Mouse (Mus musculus) CH12.LX (cell line): ENCODE data around the gene Mknk2. TPM values are rescaled to one million over a fixed set of nuclear protein-coding genes. Genes with fewer than 3 reads are reported as not detected.

Experiments
- DNase-seq: peaks from one replicate; pipeline ENCODE4 v3.0.0-alpha.2; 2013; ENCODE audit errors: extremely low read depth
- H3K27ac ChIP-seq: 2 replicates; pipeline ENCODE4 v1.5.1; 2012; ENCODE audit warnings: low read depth, mild to moderate bottlenecking, control low read depth, moderate library complexity; ENCODE audit not compliant: insufficient read depth
- H3K27me3 ChIP-seq: replicated peaks from 2 replicates; pipeline ENCODE3; 2012; ENCODE audit warnings: inconsistent platforms
- H3K36me3 ChIP-seq, 2 experiments: replicated peaks in 1 of 2; 2 replicates each; pipeline versions ENCODE3 to v1.6.1; 2012; ENCODE audit warnings: inconsistent platforms in 1 of 2, low read length in 1 of 2, mild to moderate bottlenecking in 1 of 2, mixed read lengths in 1 of 2, moderate library complexity in 1 of 2; ENCODE audit not compliant: control insufficient read depth in 1 of 2, insufficient read depth in 1 of 2
- H3K4me1 ChIP-seq, 2 experiments: 2 replicates each; pipeline ENCODE4 v1.6.1; 2012; ENCODE audit warnings: inconsistent platforms in 1 of 2, moderate library complexity in 1 of 2; ENCODE audit not compliant: insufficient read depth in 2 of 2, control insufficient read depth in 1 of 2
- H3K4me2 ChIP-seq: 2 replicates; pipeline ENCODE4 v1.6.1; 2012; ENCODE audit warnings: low read depth, mild to moderate bottlenecking, control low read depth; ENCODE audit not compliant: poor library complexity, insufficient read depth, severe bottlenecking
- H3K4me3 ChIP-seq, 3 experiments: fragments of 150-350 bp in 1 of 3; sonication (generic) in 1 of 3; replicated peaks in 1 of 3; 2 replicates each; pipeline versions ENCODE3 to v1.5.1; 2011 to 2012; ENCODE audit warnings: low read depth in 2 of 3, low read length in 2 of 3, mild to moderate bottlenecking in 2 of 3, moderate library complexity in 2 of 3, control low read depth in 1 of 3, improper control_type of control experiment in 1 of 3, inconsistent platforms in 1 of 3, mixed read lengths in 1 of 3; ENCODE audit not compliant: poor library complexity in 1 of 3
- H3K79me2 ChIP-seq: replicated peaks from 2 replicates; pipeline ENCODE4 v1.6.1; 2012; ENCODE audit warnings: mild to moderate bottlenecking, moderate library complexity; ENCODE audit not compliant: control insufficient read depth, poor library complexity, insufficient read depth, severe bottlenecking; ENCODE audit errors: extremely low read depth
- H3K9ac ChIP-seq: 2 replicates; pipeline ENCODE4 v1.6.1; 2012; ENCODE audit warnings: low read depth, mild to moderate bottlenecking, control low read depth, moderate library complexity; ENCODE audit not compliant: insufficient read depth
- H3K9me3 ChIP-seq: replicated peaks from 2 replicates; pipeline ENCODE3; 2012; ENCODE audit warnings: low read length, inconsistent platforms, mixed read lengths
- BHLHE40 ChIP-seq: IDR thresholded peaks from 2 replicates; pipeline ENCODE4 v1.6.1; 2011; ENCODE audit warnings: mild to moderate bottlenecking, low read depth, low read length, improper control_type of control experiment
- CHD1 ChIP-seq: IDR thresholded peaks from 2 replicates; pipeline ENCODE4 v1.6.1; 2012; ENCODE audit warnings: low read depth, low read length, improper control_type of control experiment, inconsistent platforms
- CHD2 ChIP-seq: IDR thresholded peaks from 2 replicates; pipeline ENCODE4 v1.6.1; 2011; ENCODE audit warnings: low read length, improper control_type of control experiment
- CTCF ChIP-seq, 2 experiments: IDR thresholded peaks in 1 of 2; conservative IDR thresholded peaks in 1 of 2; 2 replicates each; pipeline ENCODE4 v1.5.1; 2011 to 2012; ENCODE audit warnings: low read depth in 2 of 2, low read length in 2 of 2, improper control_type of control experiment in 1 of 2, inconsistent platforms in 1 of 2, mild to moderate bottlenecking in 1 of 2, moderate library complexity in 1 of 2
- E2F4 ChIP-seq: IDR thresholded peaks from 2 replicates; pipeline ENCODE4 v1.6.1; 2011; ENCODE audit warnings: low read depth, low read length, improper control_type of control experiment; ENCODE audit not compliant: insufficient replicate concordance
- HCFC1 ChIP-seq: IDR thresholded peaks from 2 replicates; pipeline ENCODE4 v1.6.1; 2012; ENCODE audit warnings: low read depth, mild to moderate bottlenecking, inconsistent platforms, low read length, improper control_type of control experiment
- IRF4 ChIP-seq: IDR thresholded peaks from 2 replicates; pipeline ENCODE4 v1.6.1; 2014; ENCODE audit warnings: low read depth, mild to moderate bottlenecking, inconsistent platforms, low read length, improper control_type of control experiment
- JUN ChIP-seq: IDR thresholded peaks from 2 replicates; pipeline ENCODE4 v1.6.1; 2011; ENCODE audit warnings: low read depth, mild to moderate bottlenecking, low read length, improper control_type of control experiment, moderate library complexity; ENCODE audit not compliant: insufficient read depth
- JUND ChIP-seq: conservative IDR thresholded peaks from 2 replicates; pipeline ENCODE4 v1.6.1; 2011; ENCODE audit warnings: low read depth, low read length, improper control_type of control experiment
- KAT2A ChIP-seq: IDR thresholded peaks from 2 replicates; pipeline ENCODE4 v1.6.1; 2012; ENCODE audit warnings: low read length, improper control_type of control experiment, inconsistent platforms; ENCODE audit not compliant: insufficient replicate concordance
- MAX ChIP-seq: IDR thresholded peaks from 2 replicates; pipeline ENCODE4 v1.6.1; 2011; ENCODE audit warnings: low read length, improper control_type of control experiment
- MAZ ChIP-seq: IDR thresholded peaks from 2 replicates; pipeline ENCODE4 v1.6.1; 2012; ENCODE audit warnings: low read depth, mild to moderate bottlenecking, inconsistent platforms, low read length, improper control_type of control experiment, moderate library complexity
- MEF2A ChIP-seq: IDR thresholded peaks from 2 replicates; pipeline ENCODE4 v1.6.1; 2014; ENCODE audit warnings: low read depth, mild to moderate bottlenecking, inconsistent platforms, low read length, improper control_type of control experiment, borderline replicate concordance
- MXI1 ChIP-seq: IDR thresholded peaks from 2 replicates; pipeline ENCODE4 v1.6.1; 2011; ENCODE audit warnings: mild to moderate bottlenecking, low read depth, low read length, improper control_type of control experiment
- MYC ChIP-seq: IDR thresholded peaks from 2 replicates; pipeline ENCODE4 v1.6.1; 2011; ENCODE audit warnings: low read depth, mild to moderate bottlenecking, improper control_type of control experiment, low read length
- PAX5 ChIP-seq: IDR thresholded peaks from 2 replicates; pipeline ENCODE4 v1.6.1; 2012; ENCODE audit warnings: low read length, inconsistent platforms, mixed read lengths
- RAD21 ChIP-seq: IDR thresholded peaks from 2 replicates; pipeline ENCODE4 v1.6.1; 2011; ENCODE audit warnings: low read depth, mild to moderate bottlenecking, low read length, improper control_type of control experiment, moderate library complexity
- SIN3A ChIP-seq: IDR thresholded peaks from 2 replicates; pipeline ENCODE4 v1.6.1; 2012; ENCODE audit warnings: low read length, improper control_type of control experiment, inconsistent platforms
- SMC3 ChIP-seq: IDR thresholded peaks from 2 replicates; pipeline ENCODE4 v1.6.1; 2011; ENCODE audit warnings: low read depth, low read length, improper control_type of control experiment
- UBTF ChIP-seq: IDR thresholded peaks from 2 replicates; pipeline ENCODE4 v1.6.1; 2012; ENCODE audit warnings: low read depth, mild to moderate bottlenecking, inconsistent platforms, low read length, improper control_type of control experiment, moderate library complexity
- ZMIZ1 ChIP-seq: IDR thresholded peaks from 2 replicates; pipeline ENCODE4 v1.6.1; 2012; ENCODE audit warnings: low read depth, mild to moderate bottlenecking, inconsistent platforms, low read length, improper control_type of control experiment
- ZNF384 ChIP-seq: IDR thresholded peaks from 2 replicates; pipeline ENCODE4 v1.6.1; 2012; ENCODE audit warnings: low read depth, low read length, improper control_type of control experiment, inconsistent platforms
- dilution Hi-C: fragments of 300-500 bp; cut with MboI; formaldehyde crosslinking; loops from 2 replicates; pipeline ENCODE4 v1.14.3; 2020; ENCODE audit warnings: low sequenced_read_pairs; ENCODE audit not compliant: extremely low pct_unique_long_range_greater_than_20kb, extremely low pct_ligation_motif_present
- in situ Hi-C: fragments of 300-500 bp; cut with MboI; formaldehyde crosslinking; loops from 3 replicates; pipeline ENCODE4 v1.14.3; 2019; ENCODE audit warnings: low sequenced_read_pairs, low pct_ligation_motif_present, low pct_unique_long_range_greater_than_20kb, mixed read lengths
- polyA plus RNA-seq: library from polyadenylated mRNA; unstranded; fragments of >175 nt; gene quantifications from 2 replicates; pipeline ENCODE4 v1.2.1, GENCODE M21; 2012; ENCODE audit warnings: low read depth; ENCODE audit not compliant: insufficient read length
- total RNA-seq, 2 experiments: library from RNA; depleted of rRNA; stranded (reverse); fragments of 300-350 nt in 1 of 2; fragments of >200 nt in 1 of 2; gene quantifications; 2 replicates each; pipeline ENCODE4 v1.2.3; 2012 to 2014

Gene Mknk2
- total and polyA plus RNA-seq, 3 experiments: 91.5 to 199 (median 138) TPM

GRCm38 (mm10) chr10:80717281-80717680 is 39.4 kb upstream of the Mknk2 start:
- Histone ChIP-seq H3K9ac (no peak overlapping the region), H3K4me3 (no peak overlapping the region), H3K4me2 (no peak overlapping the region), H3K79me2 (no peaks in the 10 kb centered on the region), H3K9me3 (no peaks in the 10 kb centered on the region), H3K27ac (no peak overlapping the region), H3K36me3 (peaks cover 95 to 98% of the 10 kb centered on the region in 2 experiments), H3K4me1 (no peaks in the 10 kb centered on the region), H3K27me3 (no peaks in the 10 kb centered on the region)
- dilution Hi-C loops: no loop called here
- TF ChIP-seq MAZ (no peak), KAT2A (no peak), CHD2 (no peak), SIN3A (no peak), HCFC1 (no peak), JUN (no peak), SMC3 (no peak), E2F4 (no peak)
- no peak for DNase-seq
- in situ Hi-C loops: no loop called here

DNA sequence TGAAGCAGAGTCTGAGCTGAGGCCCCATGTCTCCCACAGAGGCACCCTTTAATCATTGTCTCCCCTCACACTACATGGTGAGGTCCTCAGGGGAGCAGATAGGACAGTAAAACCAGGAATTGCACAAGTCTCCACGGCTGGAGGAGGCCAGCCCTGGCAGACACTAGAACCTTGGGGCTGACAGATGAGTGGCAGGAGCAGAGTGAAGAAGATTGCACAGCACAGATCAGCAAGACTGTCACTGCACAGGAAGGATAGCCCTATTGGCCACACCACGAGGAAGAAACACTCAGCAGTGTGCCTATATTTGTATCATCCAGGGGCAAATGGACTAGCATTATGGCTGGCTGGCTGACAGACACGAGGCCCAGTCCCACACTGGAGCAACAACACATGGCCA is 32.9 kb upstream of the Mknk2 start:
- dilution Hi-C loops (no loop called here), in situ Hi-C loops (no loop called here)

GRCm38 (mm10) chr10:80705479-80705878 is 27.6 kb upstream of the Mknk2 start:
- H3K4me1 ChIP-seq: peaks cover 8 to 20% of the 10 kb centered on the region in 2 experiments
- H3K79me2 ChIP-seq: peaks cover under 1% of the 10 kb centered on the region; the same call in 1 of the 2 replicates
- no peak for TF ChIP-seq ZNF384
- TF ChIP-seq UBTF: no peak
- TF ChIP-seq CTCF (conservative IDR thresholded peaks at IDR 0.05 in 1 of 2, IDR thresholded peaks at IDR 0.05 in 1 of 2; ENCODE audit: low read depth in 2 of 2, low read length in 2 of 2): no peak
- TF ChIP-seq MAX: no peak
- no peak for TF ChIP-seq MYC
- no peak for TF ChIP-seq BHLHE40
- no peak for TF ChIP-seq ZMIZ1
- TF ChIP-seq SIN3A: no peak
- no peak for TF ChIP-seq JUND
- TF ChIP-seq CHD2: no peak
- TF ChIP-seq CHD1: no peak
- TF ChIP-seq MEF2A: no peak
- no peak for TF ChIP-seq KAT2A
- TF ChIP-seq, all 38 proteins: peak for 0
- no peak for DNase-seq
- no peak overlapping the region for H3K4me2 ChIP-seq
- no peak overlapping the region for H3K9ac ChIP-seq
- no peak overlapping the region for H3K4me3 ChIP-seq
- in situ Hi-C loops (no loop called here), dilution Hi-C loops (no loop called here)
- no peaks in the 10 kb centered on the region for H3K27me3 ChIP-seq
- no peaks in the 10 kb centered on the region for H3K9me3 ChIP-seq
- H3K27ac ChIP-seq: no peak overlapping the region
- peaks cover 50 to 66% of the 10 kb centered on the region in 2 experiments for H3K36me3 ChIP-seq

More for the DNA sequence above, 32.9 kb upstream of the Mknk2 start:
- Histone ChIP-seq H3K4me1 (no peaks in the 10 kb centered on the region), H3K9me3 (no peaks in the 10 kb centered on the region), H3K4me2 (no peak overlapping the region)
- TF ChIP-seq BHLHE40: no peak
- no peak for TF ChIP-seq ZNF384
- no peak for TF ChIP-seq CHD1
- no peak for TF ChIP-seq IRF4
- no peak for TF ChIP-seq RAD21
- TF ChIP-seq MXI1: no peak
- no peak for TF ChIP-seq KAT2A
- TF ChIP-seq PAX5: no peak
- no peak for TF ChIP-seq MAX
- TF ChIP-seq, all 38 proteins: peak for 0
- H3K4me3 ChIP-seq: no peak overlapping the region
- no peaks in the 10 kb centered on the region for H3K79me2 ChIP-seq
- H3K36me3 ChIP-seq: peaks cover 93 to 98% of the 10 kb centered on the region in 2 experiments
- no peak overlapping the region for H3K9ac ChIP-seq
- no peaks in the 10 kb centered on the region for H3K27me3 ChIP-seq
- DNase-seq: no peak
- no peak overlapping the region for H3K27ac ChIP-seq
